Mouse (Mus musculus) embryonic facial prominence, embryonic 15.5 days (tissue): ENCODE data around the gene Hist3h2ba. TPM values are rescaled to one million over a fixed set of nuclear protein-coding genes. Genes with fewer than 3 reads are reported as not detected.

Experiments used
- ATAC-seq: fragments of 200-750 bp; cut with Nextera tagmentation; 2 replicates; pipeline ENCODE4 v1.8.0; 2017; ENCODE audit warnings: low read depth, moderate TSS enrichment; ENCODE audit not compliant: insufficient number of reproducible peaks, low FRiP score, low TSS enrichment
- H3K27ac ChIP-seq: fragments of 300-500 bp; sonication (generic); replicated peaks from 2 replicates; pipeline ENCODE4 v1.5.1; 2015; ENCODE audit warnings: mild to moderate bottlenecking, inconsistent platforms
- H3K27me3 ChIP-seq: fragments of 300-500 bp; sonication (generic); 2 replicates; pipeline ENCODE4 v1.6.1; 2015; ENCODE audit warnings: inconsistent platforms
- H3K36me3 ChIP-seq: fragments of 300-500 bp; sonication (generic); 2 replicates; pipeline ENCODE4 v1.6.1; 2015; ENCODE audit warnings: mild to moderate bottlenecking, inconsistent platforms
- H3K4me1 ChIP-seq: fragments of 300-500 bp; sonication (generic); 2 replicates; pipeline ENCODE4 v1.6.1; 2015; ENCODE audit warnings: inconsistent platforms
- H3K4me2 ChIP-seq: fragments of 300-500 bp; sonication (generic); replicated peaks from 2 replicates; pipeline ENCODE4 v1.6.1; 2015; ENCODE audit warnings: mild to moderate bottlenecking, inconsistent platforms
- H3K4me3 ChIP-seq: fragments of 300-500 bp; sonication (generic); replicated peaks from 2 replicates; pipeline ENCODE4 v1.5.1; 2015; ENCODE audit warnings: mild to moderate bottlenecking, inconsistent platforms
- H3K9ac ChIP-seq: fragments of 300-500 bp; sonication (generic); 2 replicates; pipeline ENCODE4 v1.6.1; 2015; ENCODE audit warnings: inconsistent platforms
- H3K9me3 ChIP-seq: fragments of 300-500 bp; sonication (generic); replicated peaks from 2 replicates; pipeline ENCODE4 v1.6.1; 2016; ENCODE audit warnings: inconsistent platforms
- WGBS: fragments of 180-500 bp; shearing (Covaris S2); methylation state at CpG from one replicate; pipeline ENCODE4 v1.1.7; 2015; 5-methylcytosine and 5-hydroxymethylcytosine counted together
- polyA plus RNA-seq: library from polyadenylated mRNA; unstranded; fragments of >200 nt; fragmentation: Nextera tagmentation; extraction: Ambion mirVana; gene quantifications from 2 replicates; pipeline ENCODE4 v1.2.1, GENCODE M21; 2015

Gene Hist3h2ba
- polyA plus RNA-seq, 1 experiment from 2014 or later, result 55.8 TPM

- Histone ChIP-seq H3K27me3 (no peaks in the 10 kb centered on the region), H3K36me3 (peaks cover 15% of the 10 kb centered on the region), H3K4me3 (peak overlapping the region; percentile 99), H3K9ac (peak overlapping the region; percentile 87), H3K4me1 (peaks cover 36% of the 10 kb centered on the region), H3K27ac (peak overlapping the region; percentile 68), H3K9me3 (no peaks in the 10 kb centered on the region), H3K4me2 (peak overlapping the region; percentile 93)
- ATAC-seq, result no peak
- WGBS, result 1% methylated on average over 5 of the region's 5 CpGs
Observed at GRCm38 (mm10) chr11:58978706-58979030, 29.9 kb downstream of the Hist3h2ba start.

GRCm38 (mm10) chr11:58979183-58979582 is 30.5 kb downstream of the Hist3h2ba start:
- Histone ChIP-seq H3K4me1 (peaks cover 36% of the 10 kb centered on the region), H3K9me3 (no peaks in the 10 kb centered on the region), H3K27me3 (no peaks in the 10 kb centered on the region), H3K27ac (peak overlapping the region; percentile 34; the same call in 1 of the 2 replicates), H3K4me2 (peak overlapping the region; percentile 93), H3K9ac (peak overlapping the region; percentile 87), H3K4me3 (peak overlapping the region; percentile 99), H3K36me3 (peaks cover 20% of the 10 kb centered on the region)
- no peak for ATAC-seq
- 65% methylated on average over 3 of the region's 3 CpGs for WGBS

GRCm38 (mm10) chr11:58979661-58980060 is 30.9 kb downstream of the Hist3h2ba start:
- H3K4me3 ChIP-seq, result peak overlapping the region; percentile 99
- 59% methylated on average over 7 of the region's 7 CpGs for WGBS

GRCm38 (mm10) chr11:58980381-58980990 is 31.8 kb downstream of the Hist3h2ba start:
- peak overlapping the region; percentile 93 for H3K4me2 ChIP-seq
- H3K36me3 ChIP-seq, result peaks cover 33% of the 10 kb centered on the region
- no peak overlapping the region for H3K27ac ChIP-seq
- ATAC-seq, result no peak
- peaks cover 36% of the 10 kb centered on the region for H3K4me1 ChIP-seq
- H3K9me3 ChIP-seq, result no peaks in the 10 kb centered on the region
- no peak overlapping the region for H3K9ac ChIP-seq
- no peak overlapping the region for H3K4me3 ChIP-seq
- WGBS, result 46% methylated on average over 5 of the region's 5 CpGs
- no peaks in the 10 kb centered on the region for H3K27me3 ChIP-seq

More at GRCm38 (mm10) chr11:58979661-58980060, 30.9 kb downstream of the Hist3h2ba start:
- H3K27me3 ChIP-seq, result no peaks in the 10 kb centered on the region
- H3K27ac ChIP-seq, result peak overlapping the region; percentile 34; the same call in 1 of the 2 replicates
- no peak for ATAC-seq
- H3K9ac ChIP-seq, result 0 out of 2 replicates have a peak overlapping the region, but pooled peaks have one; percentile 87
- peaks cover 36% of the 10 kb centered on the region for H3K4me1 ChIP-seq
- H3K4me2 ChIP-seq, result peak overlapping the region; percentile 93
- H3K9me3 ChIP-seq, result no peaks in the 10 kb centered on the region
- H3K36me3 ChIP-seq, result peaks cover 25% of the 10 kb centered on the region

- H3K4me3 ChIP-seq, result no peak overlapping the region
- H3K4me1 ChIP-seq, result peaks cover 35% of the 10 kb centered on the region
- no peaks in the 10 kb centered on the region for H3K27me3 ChIP-seq
- H3K27ac ChIP-seq, result peak overlapping the region; percentile 22; the same call in 1 of the 2 replicates
- H3K36me3 ChIP-seq, result peaks cover 46% of the 10 kb centered on the region
- H3K4me2 ChIP-seq, result no peak overlapping the region
- H3K9ac ChIP-seq, result no peak overlapping the region
- WGBS, result 50% methylated on average over 14 of the region's 14 CpGs
- no peak for ATAC-seq
- H3K9me3 ChIP-seq, result no peaks in the 10 kb centered on the region
Observed at GRCm38 (mm10) chr11:58981541-58982447, 33.1 kb downstream of the Hist3h2ba start.

- Histone ChIP-seq H3K4me3 (no peak overlapping the region), H3K36me3 (peaks cover 52% of the 10 kb centered on the region), H3K27ac (peak overlapping the region; percentile 17; the same call in 1 of the 2 replicates), H3K4me2 (no peak overlapping the region), H3K9ac (no peak overlapping the region), H3K27me3 (no peaks in the 10 kb centered on the region), H3K9me3 (no peaks in the 10 kb centered on the region), H3K4me1 (peaks cover 28% of the 10 kb centered on the region)
- ATAC-seq, result no peak
- WGBS, result 77% methylated on average over 18 of the region's 18 CpGs
Observed at GRCm38 (mm10) chr11:58982471-58983097, 33.9 kb downstream of the Hist3h2ba start.

GRCm38 (mm10) chr11:58983691-58984341 is 35.1 kb downstream of the Hist3h2ba start:
- no peaks in the 10 kb centered on the region for H3K9me3 ChIP-seq
- no peak overlapping the region for H3K4me3 ChIP-seq
- H3K27ac ChIP-seq, result no peak overlapping the region
- H3K4me2 ChIP-seq, result no peak overlapping the region
- H3K4me1 ChIP-seq, result peaks cover 23% of the 10 kb centered on the region
- peaks cover 64% of the 10 kb centered on the region for H3K36me3 ChIP-seq
- no peaks in the 10 kb centered on the region for H3K27me3 ChIP-seq
- WGBS, result 83% methylated on average over 6 of the region's 6 CpGs
- ATAC-seq, result no peak
- H3K9ac ChIP-seq, result no peak overlapping the region

GRCm38 (mm10) chr11:58984657-58985056 is 35.9 kb downstream of the Hist3h2ba start:
- Histone ChIP-seq H3K27me3 (no peaks in the 10 kb centered on the region), H3K36me3 (peaks cover 72% of the 10 kb centered on the region), H3K4me3 (no peak overlapping the region), H3K27ac (no peak overlapping the region), H3K4me2 (no peak overlapping the region), H3K4me1 (peaks cover 15% of the 10 kb centered on the region), H3K9ac (no peak overlapping the region), H3K9me3 (no peaks in the 10 kb centered on the region)
- no peak for ATAC-seq
- WGBS, result 95% methylated on average over 7 of the region's 7 CpGs

GRCm38 (mm10) chr11:58985299-58985917 is 36.7 kb downstream of the Hist3h2ba start:
- H3K4me1 ChIP-seq, result peaks cover 7% of the 10 kb centered on the region
- peaks cover 79% of the 10 kb centered on the region for H3K36me3 ChIP-seq
- ATAC-seq, result no peak
- no peak overlapping the region for H3K4me2 ChIP-seq
- no peaks in the 10 kb centered on the region for H3K27me3 ChIP-seq
- H3K27ac ChIP-seq, result no peak overlapping the region
- no peak overlapping the region for H3K4me3 ChIP-seq
- H3K9me3 ChIP-seq, result no peaks in the 10 kb centered on the region
- H3K9ac ChIP-seq, result no peak overlapping the region; the same call in 1 of the 2 replicates
- WGBS, result 83% methylated on average over 3 of the region's 3 CpGs

GRCm38 (mm10) chr11:58989166-58989565 is 40.4 kb downstream of the Hist3h2ba start:
- Histone ChIP-seq H3K4me2 (no peak overlapping the region), H3K27me3 (peaks cover 7% of the 10 kb centered on the region), H3K9me3 (no peaks in the 10 kb centered on the region), H3K27ac (no peak overlapping the region), H3K4me3 (no peak overlapping the region), H3K4me1 (peaks cover 2% of the 10 kb centered on the region), H3K9ac (no peak overlapping the region), H3K36me3 (peaks cover 65% of the 10 kb centered on the region)
- ATAC-seq, result no peak
- 92% methylated on average over 4 of the region's 4 CpGs for WGBS
